Mouse (Mus musculus): ENCODE measurements at regions not wholly inside any gene's neighbourhood (a gene's known extent, or its start where the extent isn't known, plus 50 kb on each side); places are given as distances from the start of the nearest gene placed in this dataset.

DNA sequence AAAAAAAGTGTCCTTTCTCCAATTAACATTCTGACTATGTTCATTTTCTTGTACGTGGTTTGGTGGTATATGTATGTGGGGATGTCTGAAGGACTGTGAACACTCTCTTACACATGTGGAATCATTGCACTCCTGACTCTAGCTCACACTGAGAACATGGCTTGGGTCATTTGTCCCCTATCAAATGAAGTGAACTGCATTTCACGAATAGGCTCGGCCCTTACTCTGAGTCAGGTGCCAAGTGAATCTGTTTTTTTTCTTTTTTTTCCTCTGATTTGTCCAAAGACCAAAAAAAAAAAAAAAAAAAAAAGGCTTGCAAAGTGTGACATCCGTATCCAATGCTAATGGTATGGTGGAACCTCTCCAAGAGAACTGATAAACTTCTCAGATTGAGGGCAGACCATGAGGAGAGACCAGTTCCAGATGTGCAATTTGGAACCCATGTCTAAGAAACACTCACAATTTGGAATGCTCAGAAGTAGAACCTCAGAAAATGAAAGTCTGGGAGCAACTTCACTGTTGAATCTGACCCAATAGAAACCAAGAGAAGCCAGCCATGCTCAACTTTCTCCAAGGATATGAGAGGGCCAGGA lies 631.7 kb upstream of the Fam160b2 start:
- no peak for DNase-seq (ENCODE audit: low spot score)

DNA sequence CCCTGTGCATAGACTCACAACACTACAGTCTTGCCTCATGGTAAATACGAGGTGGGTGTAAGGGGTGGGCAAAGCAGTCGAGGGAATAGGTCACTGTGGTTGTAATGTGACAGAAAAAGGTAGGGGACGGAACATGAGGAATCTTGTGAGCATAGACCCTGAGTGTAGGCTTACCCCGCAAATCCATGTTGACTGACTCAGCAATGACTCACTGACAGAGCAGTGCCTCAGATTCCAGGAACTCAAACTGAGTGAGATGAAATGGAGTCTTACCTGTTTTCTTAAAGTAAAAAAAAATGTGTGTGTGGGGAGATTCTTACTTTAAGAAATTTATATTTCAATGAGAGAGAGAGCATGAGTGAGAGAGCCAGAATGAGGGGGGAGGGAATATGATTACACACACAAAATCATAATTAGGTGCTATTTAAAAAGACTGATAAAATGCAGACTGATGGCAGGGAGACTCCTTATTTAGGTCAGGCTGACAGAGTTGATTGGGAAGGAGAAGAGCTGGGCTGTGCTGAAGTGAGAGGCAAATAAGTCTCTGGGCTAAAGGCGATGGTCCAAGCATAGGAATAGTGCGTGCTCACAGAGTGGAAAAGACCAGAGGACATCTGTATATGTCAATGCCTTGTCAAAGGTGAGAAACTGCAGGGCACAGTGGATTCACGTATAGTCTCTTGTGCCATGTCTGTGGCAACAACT lies 631.0 kb upstream of the Fam160b2 start:
- no peak for DNase-seq (ENCODE audit: low spot score)

DNA sequence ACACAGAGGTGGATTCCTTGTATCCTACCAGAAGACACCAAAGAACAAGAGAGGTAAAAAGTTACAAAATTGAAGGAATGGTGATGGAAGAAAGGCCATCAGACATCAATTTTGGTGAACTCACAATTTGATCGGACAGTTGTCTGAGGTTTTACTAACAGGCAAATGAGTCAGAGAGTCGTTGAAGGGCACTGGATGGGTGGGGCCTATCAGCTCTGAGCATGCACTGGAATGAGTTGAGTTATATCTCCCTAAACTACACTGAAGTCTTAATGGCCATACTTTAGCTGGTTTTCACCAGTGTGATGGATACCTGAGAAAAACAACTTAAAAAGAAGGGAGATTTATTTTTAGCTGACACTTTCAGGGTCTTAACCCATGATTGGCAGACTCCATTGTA lies 630.3 kb upstream of the Fam160b2 start:
- DNase-seq (ENCODE audit: low spot score), result no peak

DNA sequence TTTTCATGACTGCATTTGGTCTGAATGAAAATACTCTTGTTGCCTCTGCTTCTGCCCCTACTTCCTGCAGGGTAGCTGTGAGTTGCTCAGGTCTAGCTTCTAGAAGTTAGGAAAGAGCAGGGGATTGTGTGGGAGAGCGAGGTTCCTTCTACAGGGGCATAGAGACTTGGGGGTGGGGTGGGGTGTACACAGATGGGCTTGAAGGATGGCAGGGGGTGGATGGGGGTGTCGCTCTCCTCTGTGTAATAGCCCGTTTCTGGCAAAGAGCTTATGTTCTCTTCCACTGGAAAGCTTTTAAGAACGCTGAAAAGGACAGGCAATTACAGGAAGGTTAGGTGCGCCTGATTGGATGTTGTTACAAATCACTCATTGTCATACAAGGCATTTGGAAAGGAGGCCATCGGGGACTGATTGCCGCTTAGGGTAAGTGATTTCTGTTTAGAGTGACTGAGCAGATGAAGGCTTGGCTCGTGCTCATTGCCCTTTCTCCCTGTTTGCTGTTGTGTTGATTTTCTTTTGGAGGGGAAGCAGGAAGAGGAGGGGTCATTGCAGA lies 629.3 kb upstream of the Fam160b2 start:
- no peak for DNase-seq (ENCODE audit: low spot score)

DNA sequence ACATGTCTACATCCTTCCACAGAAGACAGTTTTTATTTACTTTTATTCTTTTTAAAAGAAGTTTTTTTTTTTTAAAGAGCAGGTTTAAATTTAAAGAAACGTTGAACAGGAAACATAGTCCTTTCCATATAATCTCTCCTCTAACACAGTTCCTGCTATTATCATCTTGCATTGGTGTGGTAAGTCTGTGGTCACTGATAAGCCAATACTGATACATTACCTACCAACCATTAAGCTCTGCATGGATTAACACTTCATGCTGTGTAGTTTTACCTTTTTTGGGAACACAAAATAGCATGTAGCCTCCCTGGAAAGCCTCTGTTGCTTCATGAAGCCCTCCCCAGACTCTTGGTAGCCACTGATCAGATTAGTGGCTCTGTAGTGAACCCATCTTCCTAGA lies 617.4 kb upstream of the Fam160b2 start:
- no peak for DNase-seq (ENCODE audit: low spot score)

DNA sequence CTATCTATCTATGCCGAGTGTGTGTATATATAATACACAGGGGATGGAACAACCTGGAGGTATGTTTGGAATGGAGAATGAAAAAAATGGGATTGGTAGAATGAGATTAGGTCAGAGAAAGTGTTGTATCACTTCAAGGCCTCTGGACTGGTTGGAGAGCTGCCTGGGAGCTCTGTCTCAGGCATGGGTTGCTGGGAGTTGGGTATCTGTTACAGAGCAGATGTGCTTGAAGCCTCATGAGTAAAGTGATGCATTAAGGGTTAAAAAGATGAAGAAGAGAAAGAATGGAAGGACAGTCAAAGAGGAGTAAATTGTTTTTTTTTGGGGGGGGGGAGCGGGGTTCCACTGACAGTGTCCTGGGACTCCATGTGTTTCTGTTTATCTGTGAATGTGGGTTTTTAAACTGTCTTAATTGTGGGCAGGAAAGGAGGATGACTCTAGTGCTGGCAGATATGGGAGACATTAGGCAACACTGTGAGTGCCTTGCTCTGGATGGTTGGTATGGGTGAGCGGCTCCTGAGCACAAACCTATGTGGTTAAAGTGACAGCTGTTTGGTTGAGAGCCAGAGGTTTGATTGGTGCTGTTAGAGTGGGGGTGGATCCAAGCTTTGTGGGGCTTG lies 611.8 kb upstream of the Fam160b2 start:
- DNase-seq (ENCODE audit: low spot score), result no peak

DNA sequence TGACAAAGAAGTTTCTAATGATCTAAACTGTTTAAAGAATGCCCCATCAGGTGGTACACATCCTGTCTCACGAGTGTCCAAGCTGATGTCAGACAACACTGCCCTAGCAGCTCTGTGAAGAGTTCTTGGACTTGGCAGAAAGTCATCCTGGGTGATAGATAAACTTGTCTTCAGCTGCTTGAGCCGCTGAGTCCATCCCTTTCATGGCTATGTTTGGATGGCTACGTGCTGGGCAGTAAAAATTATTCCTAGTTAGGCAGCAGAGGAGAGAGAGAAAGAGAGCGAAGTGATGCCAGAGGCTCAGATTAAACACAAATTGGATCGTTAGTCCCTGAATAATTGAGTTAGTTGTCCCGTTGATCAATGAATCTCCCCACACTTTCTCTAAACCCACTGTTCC lies 603.8 kb upstream of the Fam160b2 start:
- no peak for DNase-seq (ENCODE audit: low spot score)

DNA sequence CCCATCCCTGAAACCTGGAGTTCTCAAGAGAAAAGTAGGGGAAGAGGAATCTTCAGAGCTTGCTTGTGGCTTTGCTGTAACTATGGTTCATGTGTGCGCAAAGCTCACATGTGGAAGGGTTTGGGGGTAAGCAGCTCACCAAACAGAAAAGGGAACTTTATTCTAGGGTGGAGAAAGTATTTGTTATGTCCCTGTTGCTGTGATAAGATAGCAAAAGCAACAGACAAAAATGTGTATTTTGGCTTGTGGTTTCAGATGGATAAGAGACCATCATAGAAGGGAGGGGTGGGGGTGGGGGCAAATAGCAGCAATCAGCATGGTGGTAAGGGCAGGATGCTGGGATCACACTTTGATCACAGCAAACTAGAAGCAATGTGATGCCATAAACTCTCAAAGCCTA lies 601.3 kb upstream of the Fam160b2 start:
- no peak for DNase-seq (ENCODE audit: low spot score)

DNA sequence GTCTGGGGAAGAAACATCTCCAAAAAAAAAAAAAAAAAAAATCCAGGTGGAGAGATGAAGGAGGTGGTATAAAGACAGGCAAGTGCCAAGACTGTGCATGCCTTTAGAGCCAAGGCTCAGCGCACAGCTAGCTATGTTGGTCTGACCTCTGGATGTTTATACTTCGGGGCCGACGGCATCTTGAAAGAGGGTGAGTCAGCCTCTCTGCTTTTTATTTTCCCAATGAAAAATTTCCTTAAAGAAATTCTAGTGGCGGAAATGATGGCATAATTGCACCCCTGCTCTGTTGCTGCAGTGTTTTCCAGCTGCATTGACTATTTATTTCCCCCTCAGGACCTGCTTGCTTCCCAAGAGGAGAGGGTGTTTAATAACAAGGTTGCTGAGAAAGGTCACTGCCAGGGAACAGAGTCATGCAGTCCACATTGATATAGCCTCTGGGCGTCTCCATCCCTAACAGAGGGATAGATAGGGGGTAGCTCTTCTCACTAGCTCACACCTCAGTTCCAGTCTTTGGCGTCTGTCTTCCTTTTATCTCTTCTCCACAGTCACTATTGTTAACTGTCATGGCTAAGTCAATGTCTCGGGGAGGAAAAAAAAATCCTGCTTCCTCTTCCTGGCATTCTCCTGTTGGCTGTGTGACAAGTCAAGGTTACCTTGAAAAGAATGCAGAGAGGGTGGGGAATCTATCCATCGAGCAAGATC lies 599.7 kb upstream of the Fam160b2 start:
- no peak for DNase-seq (ENCODE audit: low spot score)

DNA sequence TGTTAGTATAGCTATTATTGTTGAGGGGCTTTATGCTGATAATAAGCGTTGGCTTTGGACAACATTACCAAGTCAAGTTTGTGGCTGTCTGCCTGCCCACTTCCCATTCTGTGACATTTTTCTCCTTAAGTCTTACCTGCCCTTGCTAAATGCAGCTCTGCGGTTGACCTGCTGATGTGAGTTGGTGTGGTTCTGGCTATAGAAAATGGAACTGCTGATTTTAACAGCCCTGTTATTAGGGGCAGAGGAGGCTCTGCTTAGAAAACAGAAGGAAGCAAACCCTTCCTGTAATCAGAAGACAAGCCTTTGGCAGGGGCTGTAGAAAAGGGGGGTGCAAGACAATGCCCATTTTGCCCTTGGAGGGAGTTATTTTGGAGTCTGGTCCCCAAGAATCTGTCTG lies 594.6 kb upstream of the Fam160b2 start:
- no peak for DNase-seq (ENCODE audit: low spot score)

DNA sequence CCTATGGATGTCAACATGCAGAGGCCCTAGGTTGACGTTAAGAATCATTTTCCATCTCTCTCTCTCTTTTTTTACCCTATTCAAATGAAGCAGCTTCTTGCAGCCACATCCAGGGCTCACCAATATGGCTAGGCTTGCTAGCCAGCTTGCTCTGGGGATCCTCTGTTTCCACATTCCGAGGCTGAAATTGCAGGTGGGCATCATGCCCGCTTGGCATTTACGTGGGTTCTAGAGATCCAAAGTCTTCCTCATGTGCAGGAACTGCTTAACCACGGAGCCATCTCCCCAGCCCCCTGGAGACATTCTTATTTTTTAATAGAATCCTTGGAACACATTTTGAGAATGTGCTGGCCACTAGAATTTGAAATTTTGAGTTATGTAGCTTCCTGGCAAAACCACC lies 592.9 kb upstream of the Fam160b2 start:
- no peak for DNase-seq (ENCODE audit: low spot score)

DNA sequence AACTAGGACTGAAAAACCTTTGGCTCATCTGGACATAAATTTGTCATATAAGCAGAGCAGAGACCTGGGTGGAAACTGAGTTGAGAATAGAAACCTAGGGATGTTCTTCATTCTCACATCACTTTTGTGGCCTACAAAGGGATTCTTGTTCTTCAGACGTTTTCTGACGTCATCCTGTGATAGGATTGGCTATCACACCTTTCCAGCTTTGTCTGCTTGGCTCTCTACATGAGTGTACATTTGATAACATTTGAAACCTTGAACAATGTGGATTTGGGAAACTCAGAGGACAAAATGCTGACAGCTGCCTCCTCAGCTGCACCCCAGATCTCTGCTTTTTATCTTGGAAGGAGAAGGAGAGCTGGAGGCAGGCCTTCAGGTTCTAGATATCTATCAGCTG lies 589.7 kb upstream of the Fam160b2 start:
- no peak for DNase-seq (ENCODE audit: low spot score)

DNA sequence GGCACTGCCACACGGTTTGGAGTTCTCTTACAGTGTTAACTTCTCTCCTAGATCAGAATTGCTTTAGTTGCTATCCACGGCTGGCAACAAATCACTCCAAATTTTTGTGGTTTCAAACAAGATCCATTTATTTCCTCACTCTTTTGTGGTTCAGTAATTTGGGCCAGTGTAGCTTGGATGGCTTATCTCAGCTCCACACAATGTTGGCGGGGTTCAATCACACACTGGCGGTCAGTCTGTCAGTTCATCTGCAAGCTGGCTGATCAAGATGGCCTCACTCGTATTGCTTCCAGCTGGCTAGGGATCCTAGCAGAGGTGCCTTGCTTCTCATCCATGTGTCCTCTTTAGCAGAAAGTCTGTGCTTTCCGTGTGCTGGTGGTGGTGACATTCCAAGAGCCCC lies 577.7 kb upstream of the Fam160b2 start:
- DNase-seq (ENCODE audit: low spot score), result no peak

DNA sequence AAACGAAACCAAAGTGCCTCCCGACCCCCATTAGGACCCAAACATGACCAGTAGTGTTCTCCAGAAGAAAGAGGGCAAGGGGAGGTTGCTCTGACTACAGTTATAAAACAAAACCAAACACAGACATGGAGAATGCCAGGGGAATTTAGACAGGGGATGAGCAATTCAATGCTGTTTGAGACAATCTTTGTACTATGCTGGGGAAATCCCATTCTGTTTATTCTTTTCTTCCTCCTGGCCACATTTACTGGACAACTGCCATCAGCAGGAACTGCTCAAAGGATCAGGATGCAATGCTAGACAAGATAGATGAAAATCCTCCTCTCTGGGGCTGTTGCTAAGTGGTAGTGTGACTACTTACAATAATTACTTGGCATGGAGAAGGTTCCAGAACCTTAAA lies 574.5 kb upstream of the Fam160b2 start:
- DNase-seq (ENCODE audit: low spot score), result no peak

DNA sequence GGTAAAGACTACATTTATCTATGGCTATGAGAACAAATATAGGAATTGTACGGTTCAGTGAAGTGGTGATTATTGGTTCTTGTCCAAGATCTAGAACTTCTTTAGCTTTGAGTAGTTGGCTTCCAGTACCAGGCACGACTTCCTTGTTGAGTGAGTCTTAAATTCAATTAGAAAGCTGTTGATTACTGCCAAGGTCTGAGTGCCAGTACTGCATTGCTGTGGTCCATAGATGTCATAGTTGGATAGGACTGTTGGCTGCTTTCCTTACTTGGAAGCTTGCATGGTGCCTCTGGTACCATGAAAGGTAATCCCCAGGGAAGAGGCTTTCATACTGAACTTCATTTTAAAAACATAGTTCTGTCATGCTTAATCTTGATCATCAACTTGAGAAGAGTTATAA lies 559.9 kb upstream of the Fam160b2 start:
- no peak for DNase-seq (ENCODE audit: low spot score)

DNA sequence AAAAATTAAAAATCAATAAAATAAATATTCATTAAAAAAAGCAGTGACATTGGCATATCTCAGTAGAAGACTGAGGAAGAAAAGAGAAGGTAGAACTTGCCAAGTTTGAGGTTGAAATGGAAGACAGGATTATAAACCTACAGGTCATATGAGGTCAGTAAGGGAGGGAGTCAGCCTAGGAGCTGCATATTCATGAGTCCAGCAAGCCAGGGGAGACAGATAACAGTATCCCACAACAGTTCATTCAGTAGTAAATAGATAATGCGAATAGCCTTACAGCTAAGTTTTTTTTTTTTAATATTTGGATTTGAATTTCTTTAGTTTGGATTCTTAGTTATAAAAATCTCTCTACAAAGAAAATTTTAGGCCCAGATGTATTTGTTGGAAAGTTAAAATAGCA lies 542.8 kb upstream of the Fam160b2 start:
- no peak for DNase-seq (ENCODE audit: low spot score)

DNA sequence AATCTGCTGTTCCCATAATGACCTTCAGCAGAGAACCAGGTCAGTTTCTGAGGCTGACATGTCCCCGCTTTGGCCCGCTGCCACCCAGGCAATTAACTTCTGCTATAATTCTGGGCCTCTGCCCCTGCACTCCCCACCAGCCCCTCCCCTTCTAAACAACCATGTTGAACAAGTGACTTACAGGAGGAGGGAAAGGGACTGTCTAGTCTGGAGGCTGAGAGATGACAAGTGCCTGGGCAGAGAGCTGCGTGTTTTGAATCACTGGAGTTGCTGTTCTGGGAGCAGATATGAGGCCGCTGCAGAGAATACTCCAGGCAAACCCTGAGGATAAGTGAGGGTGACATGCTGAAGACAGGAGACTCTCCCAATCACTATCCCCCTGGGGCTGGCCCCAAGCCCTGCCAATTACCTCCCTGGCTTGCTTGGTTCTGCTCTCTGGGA lies 530.2 kb upstream of the Fam160b2 start:
- no peak for DNase-seq (ENCODE audit: low spot score)

DNA sequence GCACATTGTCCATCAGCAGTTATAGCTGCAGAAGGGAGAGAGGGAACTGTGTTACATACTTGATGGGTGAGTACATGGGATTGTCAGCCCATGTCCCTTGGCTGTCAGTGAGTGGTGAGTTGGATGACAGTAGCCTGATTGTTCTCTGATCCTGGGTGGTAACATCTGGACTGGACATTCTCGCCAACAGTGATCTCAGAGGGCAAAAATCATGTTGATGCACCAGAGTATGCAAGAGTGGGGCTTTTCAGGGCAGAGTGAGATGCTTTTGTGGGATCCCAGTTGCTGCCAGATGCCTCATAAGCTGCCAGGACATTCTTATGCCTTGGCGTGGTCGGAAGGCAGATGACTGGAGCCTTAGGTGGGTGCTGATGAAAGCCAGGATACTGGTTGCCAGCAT lies 528.9 kb upstream of the Fam160b2 start:
- DNase-seq (ENCODE audit: low spot score), result peak; percentile 20

DNA sequence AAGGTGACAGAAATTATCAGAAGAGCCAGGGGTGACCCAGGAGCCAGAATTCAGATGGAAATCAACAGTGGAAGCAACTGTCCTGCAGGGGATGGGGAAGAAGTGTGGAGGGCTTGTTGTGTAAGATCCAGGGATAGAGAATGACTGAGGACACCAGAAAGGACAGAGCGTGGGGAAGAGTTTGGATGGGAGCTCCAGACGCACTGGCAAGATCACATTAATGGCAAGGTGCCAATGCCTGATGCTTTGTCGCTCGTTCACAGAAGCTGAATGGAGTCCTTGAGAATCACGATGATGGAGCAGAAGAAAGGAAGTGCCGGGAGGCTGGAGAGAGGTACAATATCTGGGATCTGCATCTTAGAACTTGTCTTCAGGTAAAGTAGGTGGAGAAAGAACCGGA lies 519.0 kb upstream of the Fam160b2 start:
- no peak for DNase-seq (ENCODE audit: low spot score)

DNA sequence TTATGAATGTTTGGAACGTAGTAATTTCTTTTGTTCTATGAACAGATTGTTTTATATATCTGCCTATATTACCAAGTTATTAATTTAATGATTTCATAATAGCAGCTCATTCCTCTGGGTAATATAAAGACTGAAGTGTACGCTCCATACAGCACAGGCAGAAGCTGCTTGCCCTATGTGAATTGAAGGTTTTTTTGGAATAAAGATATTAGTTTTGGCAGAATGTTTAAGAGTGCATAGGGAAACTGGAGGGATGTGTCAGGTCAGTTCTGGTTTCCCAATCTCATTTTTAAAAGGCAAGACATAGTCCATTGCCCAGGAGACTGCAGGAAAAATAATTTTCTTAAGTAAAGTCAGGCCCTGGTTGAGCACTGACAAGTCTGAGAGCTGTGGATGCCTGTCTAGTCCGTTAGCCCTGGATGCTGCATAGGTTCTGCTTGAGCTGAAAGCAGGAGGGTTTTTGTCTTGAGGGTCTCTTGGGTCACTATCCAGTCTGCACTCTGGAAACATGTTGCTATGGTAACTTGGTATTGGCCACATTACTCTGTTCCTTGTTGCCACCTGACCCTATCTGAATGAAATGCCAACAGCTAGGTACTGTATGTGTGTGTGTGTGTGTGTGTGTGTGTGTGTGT lies 516.3 kb upstream of the Fam160b2 start:
- DNase-seq (ENCODE audit: low spot score), result no peak

DNA sequence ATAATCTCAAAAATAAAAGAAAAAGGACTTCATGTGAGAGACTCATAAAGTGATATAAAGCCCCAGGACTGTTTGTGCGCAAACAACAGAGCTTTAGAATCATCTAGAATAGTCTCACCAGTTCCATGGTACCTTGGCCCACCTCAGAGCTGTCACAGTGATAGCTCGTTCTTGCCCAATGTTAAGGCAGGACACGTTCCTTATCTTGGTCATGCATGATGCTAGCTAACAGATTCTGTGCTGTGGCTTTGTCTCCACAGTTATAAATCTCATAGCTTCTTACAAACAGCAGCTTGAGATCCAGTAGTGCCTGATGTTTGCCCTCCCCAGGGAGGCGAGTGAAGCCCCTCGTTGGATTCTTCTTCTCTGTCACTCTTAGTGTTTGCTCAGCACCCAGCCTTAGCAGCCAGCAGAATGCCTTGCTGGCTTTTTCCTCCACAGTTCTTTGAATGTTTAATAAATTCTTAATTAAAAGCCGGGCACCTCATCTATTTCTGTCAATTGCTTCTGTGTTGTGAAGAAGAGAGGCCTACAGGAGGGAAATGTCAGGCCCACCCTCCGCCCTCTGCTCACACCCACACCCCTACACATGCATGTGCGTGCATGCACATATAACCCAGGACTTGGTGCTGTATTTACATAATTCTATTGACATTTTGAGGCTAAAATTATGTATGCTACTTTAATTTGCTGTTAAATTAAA lies 515.6 kb upstream of the Fam160b2 start:
- no peak for DNase-seq (ENCODE audit: low spot score)

Measured in gastrocnemius, adult 18-20 months (tissue).